Mouse (Mus musculus) embryonic facial prominence, embryonic 14.5 days (tissue): ENCODE results near the gene Kat6b. TPM values are rescaled to one million over a fixed set of nuclear protein-coding genes. Genes with fewer than 3 reads are reported as not detected.

Experiments used
- ATAC-seq: fragments of 200-750 bp; cut with Nextera tagmentation; 2 replicates; pipeline ENCODE4 v1.8.0; 2017; ENCODE audit warnings: low read depth, moderate number of reproducible peaks, moderate TSS enrichment
- DNase-seq: peaks from one replicate; pipeline ENCODE4 v3.0.0-alpha.2; 2015; ENCODE audit warnings: low spot score
- H3K27ac ChIP-seq: fragments of 300-500 bp; sonication (generic); replicated peaks from 2 replicates; pipeline ENCODE4 v1.5.1; 2014; ENCODE audit warnings: low read depth, mild to moderate bottlenecking, low read length, moderate library complexity
- H3K27me3 ChIP-seq: fragments of 300-500 bp; sonication (generic); replicated peaks from 2 replicates; pipeline ENCODE4 v1.6.1; 2014; ENCODE audit warnings: low read length; ENCODE audit not compliant: control insufficient read depth, insufficient read depth
- H3K36me3 ChIP-seq: fragments of 300-500 bp; sonication (generic); 2 replicates; pipeline ENCODE4 v1.6.1; 2014; ENCODE audit warnings: low read length, mixed read lengths; ENCODE audit not compliant: control insufficient read depth, insufficient read depth
- H3K4me1 ChIP-seq: fragments of 300-500 bp; sonication (generic); 2 replicates; pipeline ENCODE4 v1.6.1; 2014; ENCODE audit warnings: antibody characterized with exemption, low read length; ENCODE audit not compliant: control insufficient read depth, insufficient read depth
- H3K4me2 ChIP-seq: fragments of 300-500 bp; sonication (generic); 2 replicates; pipeline ENCODE4 v1.6.1; 2014; ENCODE audit warnings: low read depth, mild to moderate bottlenecking, low read length, moderate library complexity, mixed read lengths
- H3K4me3 ChIP-seq: fragments of 300-500 bp; sonication (generic); 2 replicates; pipeline ENCODE4 v1.5.1; 2014; ENCODE audit warnings: low read depth, mild to moderate bottlenecking, low read length
- H3K9ac ChIP-seq: fragments of 300-500 bp; sonication (generic); 2 replicates; pipeline ENCODE4 v1.6.1; 2014; ENCODE audit warnings: low read depth, mild to moderate bottlenecking, low read length, moderate library complexity, mixed read lengths
- H3K9me3 ChIP-seq: fragments of 300-500 bp; sonication (generic); 2 replicates; pipeline ENCODE4 v1.6.1; 2016; ENCODE audit warnings: low read length; ENCODE audit not compliant: control insufficient read depth
- WGBS: fragments of 180-500 bp; shearing (Covaris S2); extraction: QIAGEN DNeasy Blood & Tissue Kit; methylation state at CpG from one replicate; pipeline ENCODE4 v1.1.7; 2014; 5-methylcytosine and 5-hydroxymethylcytosine counted together
- polyA plus RNA-seq: library from polyadenylated mRNA; unstranded; fragments of >200 nt; fragmentation: Nextera tagmentation; extraction: Ambion mirVana; gene quantifications from 2 replicates; pipeline ENCODE4 v1.2.1, GENCODE M21; 2014

The Kat6b gene
- polyA plus RNA-seq, 1 experiment from 2014 or later, result 18.0 TPM

DNA sequence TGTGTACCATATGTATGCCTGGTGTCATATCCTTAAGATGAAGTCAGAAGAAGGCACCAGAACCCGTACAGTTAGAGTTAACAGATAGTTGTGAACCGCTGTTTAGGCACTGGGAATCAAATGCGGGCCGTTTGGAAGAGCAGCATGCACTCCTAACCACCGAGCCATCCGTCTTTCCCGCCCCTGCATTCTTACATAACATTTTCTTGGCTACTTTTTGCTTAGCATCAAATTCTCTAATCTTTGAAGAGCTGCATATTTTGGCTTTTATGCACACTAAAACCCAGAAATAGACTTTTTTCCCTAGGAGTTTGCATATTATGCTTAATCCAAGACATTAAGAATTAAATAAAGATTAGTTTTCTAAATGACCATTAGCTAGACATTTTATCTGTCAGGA, 69.3 kb downstream of the Kat6b start:
- no peaks in the 10 kb centered on the region for H3K36me3 ChIP-seq
- H3K9me3 ChIP-seq, result no peaks in the 10 kb centered on the region
- ATAC-seq, result no peak
- H3K27ac ChIP-seq, result no peak overlapping the region
- WGBS, result 74% methylated on average over 7 of the region's 7 CpGs
- H3K27me3 ChIP-seq, result no peaks in the 10 kb centered on the region
- no peak overlapping the region for H3K9ac ChIP-seq
- peaks cover 44% of the 10 kb centered on the region for H3K4me1 ChIP-seq
- no peak overlapping the region for H3K4me2 ChIP-seq
- DNase-seq, result no peak
- H3K4me3 ChIP-seq, result no peak overlapping the region

DNA sequence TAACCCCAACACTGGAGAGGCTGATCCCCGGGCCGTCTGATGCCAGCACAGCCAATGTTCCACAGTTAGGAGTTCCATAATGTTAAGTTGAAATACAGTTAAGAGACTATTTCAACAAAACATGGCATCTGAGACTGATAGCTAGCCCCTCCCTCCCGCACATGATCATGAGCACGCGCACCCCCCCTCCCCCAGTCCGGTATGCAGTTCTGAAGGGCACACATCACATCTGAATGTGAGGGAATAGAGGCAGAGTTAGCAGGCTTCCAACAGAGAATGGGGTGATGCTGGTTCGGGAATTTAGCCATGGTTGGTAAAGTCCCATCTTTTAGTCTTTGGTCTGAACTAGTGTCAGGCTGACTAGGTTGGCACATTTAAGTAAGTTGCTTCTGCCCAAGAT, 70.4 kb downstream of the Kat6b start:
- no peak overlapping the region for H3K4me2 ChIP-seq
- no peak overlapping the region for H3K27ac ChIP-seq
- DNase-seq, result no peak
- ATAC-seq, result no peak
- 88% methylated on average over 7 of the region's 7 CpGs for WGBS
- no peak overlapping the region for H3K4me3 ChIP-seq
- H3K9me3 ChIP-seq, result no peaks in the 10 kb centered on the region
- no peaks in the 10 kb centered on the region for H3K36me3 ChIP-seq
- H3K27me3 ChIP-seq, result no peaks in the 10 kb centered on the region
- peaks cover 36% of the 10 kb centered on the region for H3K4me1 ChIP-seq
- no peak overlapping the region for H3K9ac ChIP-seq

DNA sequence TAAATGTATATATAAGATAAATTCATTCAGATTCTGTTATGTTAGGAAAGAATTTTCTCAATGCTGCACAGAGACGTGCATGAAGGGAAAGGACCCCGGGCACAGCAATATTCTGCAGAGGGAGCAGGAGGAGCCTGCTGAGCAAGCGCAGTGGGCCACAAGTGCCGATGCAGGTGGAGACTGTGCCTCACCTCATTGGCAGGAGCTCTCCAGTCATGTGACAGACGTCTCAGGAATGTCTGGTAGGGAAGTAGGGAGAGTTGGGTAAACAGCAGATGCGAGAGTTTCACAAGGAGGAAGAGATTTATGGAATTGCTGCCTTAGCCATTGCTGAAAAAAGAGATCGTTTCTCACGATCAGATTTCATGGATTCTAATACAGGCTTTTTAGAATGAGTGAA, 71.7 kb downstream of the Kat6b start:
- ATAC-seq, result peak; percentile 66; the same call in 1 of the 2 replicates
- H3K4me2 ChIP-seq, result no peak overlapping the region

DNA sequence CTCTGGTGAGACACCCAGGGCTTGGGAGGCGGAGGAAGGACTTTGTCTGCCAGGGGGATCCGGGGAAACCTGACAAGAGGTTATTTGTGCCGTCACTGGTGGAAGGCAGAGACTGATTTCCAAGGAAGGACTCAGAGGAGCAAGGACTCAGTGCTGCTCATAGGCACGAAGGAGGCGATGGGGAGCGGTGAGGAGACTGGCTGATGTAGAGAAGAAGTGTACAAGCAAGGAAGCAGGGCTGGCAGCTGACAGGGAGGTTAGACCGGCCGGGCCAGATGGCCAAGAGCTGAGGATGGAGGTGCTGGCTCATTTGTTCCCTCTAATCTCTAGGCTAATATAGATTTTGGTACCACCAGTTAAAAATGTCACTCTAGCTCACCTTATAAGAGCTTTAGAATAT, 72.8 kb downstream of the Kat6b start:
- Histone ChIP-seq H3K9me3 (no peaks in the 10 kb centered on the region), H3K27me3 (no peaks in the 10 kb centered on the region), H3K4me1 (peaks cover 25% of the 10 kb centered on the region), H3K9ac (no peak overlapping the region), H3K27ac (no peak overlapping the region), H3K4me2 (no peak overlapping the region), H3K4me3 (no peak overlapping the region), H3K36me3 (no peaks in the 10 kb centered on the region)
- DNase-seq (no peak), ATAC-seq (0 out of 2 replicates have a peak, but pooled peaks have one; percentile 34)
- WGBS, result 87% methylated on average over 8 of the region's 8 CpGs

More for the DNA sequence above, 71.7 kb downstream of the Kat6b start:
- Histone ChIP-seq H3K27ac (no peak overlapping the region), H3K4me3 (no peak overlapping the region), H3K4me1 (peaks cover 25% of the 10 kb centered on the region), H3K9me3 (no peaks in the 10 kb centered on the region), H3K9ac (no peak overlapping the region), H3K36me3 (no peaks in the 10 kb centered on the region), H3K27me3 (no peaks in the 10 kb centered on the region)
- DNase-seq, result peak; percentile 60
- 54% methylated on average over 8 of the region's 8 CpGs for WGBS

DNA sequence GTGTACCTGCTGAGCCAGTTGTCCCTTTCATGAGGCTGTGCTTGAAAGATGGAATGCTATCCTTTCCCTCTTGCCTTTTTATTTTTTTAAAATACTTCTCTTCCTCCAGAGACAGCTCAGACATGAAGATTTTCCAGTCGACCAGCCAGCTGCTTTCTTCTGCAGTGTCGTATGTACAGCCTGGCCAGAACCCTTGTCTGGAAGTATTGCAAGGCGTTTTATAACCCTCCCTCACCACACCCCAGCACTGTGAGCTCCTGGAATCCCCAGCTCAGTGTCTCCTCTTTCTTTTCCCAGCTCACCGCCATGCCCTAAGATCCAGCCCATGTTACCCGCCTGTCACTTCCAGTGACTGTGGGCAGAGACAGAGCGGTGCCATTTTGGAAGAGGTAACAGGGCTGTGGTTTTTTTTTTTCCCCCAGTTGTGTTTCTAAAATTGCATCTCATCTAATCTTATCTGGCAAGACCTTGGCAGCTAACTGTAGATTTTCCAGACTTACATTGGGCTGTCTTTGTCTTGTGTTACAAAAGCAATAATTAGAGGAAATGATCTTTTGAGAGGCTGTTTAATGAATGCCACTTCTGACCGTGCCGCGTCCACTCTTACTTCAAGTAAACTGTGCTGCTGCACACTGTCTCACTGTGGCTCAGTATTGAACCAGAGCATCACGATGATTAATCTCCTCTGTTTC, 77.4 kb downstream of the Kat6b start:
- 47% methylated on average over 10 of the region's 10 CpGs for WGBS
- Histone ChIP-seq H3K27ac (peak overlapping the region; percentile 6), H3K9me3 (no peaks in the 10 kb centered on the region), H3K27me3 (no peaks in the 10 kb centered on the region), H3K36me3 (no peaks in the 10 kb centered on the region), H3K4me2 (no peak overlapping the region), H3K9ac (no peak overlapping the region), H3K4me1 (peaks cover 34% of the 10 kb centered on the region), H3K4me3 (no peak overlapping the region)
- ATAC-seq (peak; percentile 34; the same call in 1 of the 2 replicates), DNase-seq (peak; percentile 85)

DNA sequence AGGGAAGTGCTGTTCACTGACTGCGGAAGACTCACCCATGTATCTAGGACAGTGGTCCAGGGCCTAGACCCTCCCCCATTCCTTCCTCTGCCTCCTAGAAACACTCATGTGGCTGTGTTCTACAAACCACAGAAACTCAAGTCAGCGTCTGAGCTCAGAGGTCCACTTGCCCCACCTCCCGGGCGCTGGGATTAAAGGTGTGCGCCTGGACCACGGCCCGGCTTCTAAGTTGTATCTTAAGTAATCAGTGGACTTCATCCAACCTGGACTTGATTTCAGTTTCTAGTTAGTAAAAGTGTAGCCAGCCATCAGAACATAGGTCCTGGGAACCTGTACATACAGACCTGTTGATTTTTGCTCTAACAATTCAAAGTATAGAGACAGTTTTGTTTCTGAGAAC, 78.2 kb downstream of the Kat6b start:
- H3K4me3 ChIP-seq, result no peak overlapping the region
- H3K4me2 ChIP-seq, result no peak overlapping the region
- no peaks in the 10 kb centered on the region for H3K9me3 ChIP-seq
- DNase-seq, result peak; percentile 54
- H3K36me3 ChIP-seq, result no peaks in the 10 kb centered on the region
- 62% methylated on average over 7 of the region's 7 CpGs for WGBS
- no peak overlapping the region for H3K27ac ChIP-seq
- peaks cover 36% of the 10 kb centered on the region for H3K4me1 ChIP-seq
- ATAC-seq, result no peak
- no peak overlapping the region for H3K9ac ChIP-seq
- no peaks in the 10 kb centered on the region for H3K27me3 ChIP-seq

DNA sequence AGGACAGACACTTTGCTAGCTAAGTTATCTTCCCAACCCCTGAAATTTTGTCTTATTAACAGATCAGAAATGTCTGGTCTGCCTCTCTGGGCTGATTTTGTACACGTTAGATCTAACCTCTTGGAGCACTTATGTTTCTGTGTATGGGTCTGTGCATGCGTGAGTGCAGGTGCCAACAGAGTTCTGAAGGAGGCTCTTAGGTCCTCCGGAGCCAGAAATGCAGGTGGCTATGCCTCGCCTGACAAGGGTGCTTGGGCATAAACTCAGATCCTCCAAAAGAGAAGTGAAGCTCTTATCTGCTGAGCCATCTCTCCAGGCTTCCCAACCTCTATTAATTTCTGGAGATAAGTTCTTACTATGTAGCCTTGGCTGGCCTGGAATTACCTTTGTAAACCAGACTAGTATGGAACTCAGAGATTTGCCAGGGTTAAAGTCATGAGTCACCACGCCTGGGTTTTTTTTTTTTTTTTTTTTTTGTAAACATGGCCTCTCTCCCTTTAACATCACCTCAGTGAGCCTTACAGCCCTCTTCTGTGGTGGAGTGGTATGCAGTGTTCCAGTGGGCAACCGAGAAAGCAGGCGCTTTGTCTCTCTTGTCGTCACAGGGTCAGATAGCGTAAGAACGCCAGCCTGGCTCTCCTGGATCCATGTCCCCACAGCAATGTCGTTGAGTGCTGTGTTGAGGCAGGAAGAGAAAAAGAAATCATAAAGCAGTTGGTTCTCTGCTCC, 79.4 kb downstream of the Kat6b start:
- no peak for ATAC-seq
- Histone ChIP-seq H3K9me3 (no peaks in the 10 kb centered on the region), H3K4me3 (no peak overlapping the region), H3K27ac (no peak overlapping the region), H3K4me1 (peaks cover 36% of the 10 kb centered on the region), H3K4me2 (no peak overlapping the region), H3K36me3 (no peaks in the 10 kb centered on the region), H3K27me3 (no peaks in the 10 kb centered on the region), H3K9ac (no peak overlapping the region)
- WGBS, result 81% methylated on average over 11 of the region's 11 CpGs
- DNase-seq, result no peak

DNA sequence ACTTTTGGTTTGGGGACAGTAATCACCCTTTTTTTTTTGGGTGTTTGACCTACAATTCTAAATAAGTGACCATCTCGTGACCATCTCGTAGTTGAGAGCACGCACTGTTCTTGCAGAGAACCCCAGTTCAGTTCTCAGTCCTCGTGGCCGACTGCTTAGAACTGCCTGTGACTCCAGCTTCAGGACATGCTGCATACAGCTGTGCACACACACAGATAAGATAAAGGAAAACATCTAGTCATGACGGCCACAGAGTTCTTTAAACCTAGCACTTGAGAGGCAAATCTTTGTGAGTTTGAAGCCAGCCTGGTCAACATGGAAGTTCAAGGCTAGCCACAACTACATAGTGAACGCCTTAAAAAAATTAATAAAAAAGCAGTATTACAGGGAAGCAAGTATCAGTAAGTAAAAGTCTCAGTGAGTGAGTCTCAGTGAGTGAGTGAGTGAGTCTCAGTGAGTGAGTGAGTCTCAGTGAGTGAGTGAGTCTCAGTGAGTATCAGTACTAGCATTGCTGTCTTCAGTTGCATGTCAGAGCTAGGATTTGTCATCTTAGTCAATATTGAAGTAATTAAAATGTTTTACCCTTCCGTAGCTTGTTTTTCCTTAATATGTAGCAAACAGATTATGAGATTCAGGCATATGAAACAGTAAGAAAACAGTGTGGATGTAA, 80.3 kb downstream of the Kat6b start:
- WGBS, result 89% methylated on average over 8 of the region's 8 CpGs
- Histone ChIP-seq H3K27me3 (no peaks in the 10 kb centered on the region), H3K4me1 (peaks cover 33% of the 10 kb centered on the region), H3K36me3 (no peaks in the 10 kb centered on the region), H3K4me2 (no peak overlapping the region), H3K4me3 (no peak overlapping the region), H3K9me3 (no peaks in the 10 kb centered on the region), H3K9ac (no peak overlapping the region), H3K27ac (no peak overlapping the region)
- no peak for ATAC-seq
- DNase-seq, result no peak
